Mouse (Mus musculus) MN1 (cell line): Measurements from ENCODE around the gene Peg12.
A peak's percentile ranks its signal among the peaks of the same experiment; 100 is the strongest.

Source experiments
- DNase-seq: peaks from one replicate; pipeline ENCODE4 v3.0.0-alpha.2; 2016; ENCODE audit warnings: low spot score

The Peg12 gene

DNA sequence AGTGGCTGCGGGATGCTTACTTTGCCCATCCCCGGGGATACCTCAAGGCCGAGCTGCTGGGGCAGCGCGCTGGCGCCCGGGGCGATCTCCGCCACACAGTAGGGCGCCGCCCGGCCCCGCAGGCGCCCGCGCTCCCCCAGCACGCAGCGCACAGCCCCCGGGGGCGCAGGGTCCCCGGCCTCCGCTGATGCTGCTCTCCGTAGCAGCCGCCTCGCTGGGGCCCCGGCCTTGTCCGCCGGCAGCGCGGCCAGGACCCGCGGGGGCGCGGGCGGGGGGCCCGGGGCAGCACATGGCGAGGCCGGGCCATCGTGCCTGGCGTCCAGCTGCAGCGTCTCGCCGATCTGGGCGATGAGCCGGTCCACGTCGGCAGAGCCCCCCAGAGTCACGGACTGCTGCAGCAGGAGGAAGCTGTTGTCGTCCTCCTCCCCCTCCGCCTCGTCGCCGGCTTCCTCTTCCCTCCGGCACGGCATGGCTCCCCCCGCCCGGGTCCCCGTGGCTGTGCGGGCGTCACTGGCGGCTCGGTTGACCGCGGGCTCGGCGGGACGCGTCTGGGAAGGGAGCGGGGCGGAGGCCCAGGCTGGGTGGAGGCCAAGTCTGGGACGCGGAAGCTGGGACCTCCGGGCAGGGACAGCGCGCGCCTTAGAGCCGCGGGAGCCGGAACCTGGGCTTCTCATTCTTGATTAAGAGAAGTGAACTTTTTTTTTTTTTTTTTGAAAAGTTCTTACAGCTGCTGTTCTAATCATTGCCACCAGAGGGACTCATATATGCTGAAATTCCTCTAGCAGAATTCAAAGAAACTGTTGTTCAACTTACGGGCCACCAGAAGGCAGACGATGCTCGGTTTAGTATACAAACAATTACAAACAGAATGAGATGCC, at the start of gene Peg12:
TSS of gene Peg12 (minus strand) at position 633 of the 878 bp plus-strand sequence.
- no peak for DNase-seq

DNA sequence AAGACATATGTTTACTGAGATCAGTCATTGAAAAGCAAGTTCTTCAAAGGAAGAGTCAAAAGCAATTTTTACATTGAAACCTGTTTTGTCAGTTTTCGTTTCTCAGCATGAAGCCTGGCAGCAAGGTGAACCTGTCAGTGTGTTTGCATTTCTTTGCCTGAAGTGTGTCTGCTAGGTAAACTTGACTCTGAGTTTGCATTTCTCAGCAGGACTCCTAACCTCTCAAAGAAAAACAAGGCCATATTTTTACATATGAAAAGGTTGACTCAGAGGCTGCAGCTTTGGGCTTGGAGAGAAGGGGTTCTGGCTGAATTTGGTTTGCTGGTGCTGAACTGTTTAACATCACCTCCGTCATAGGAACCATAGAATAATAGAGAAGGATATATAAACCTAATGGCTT, 21.8 kb upstream of the Peg12 start:
- DNase-seq = no peak

DNA sequence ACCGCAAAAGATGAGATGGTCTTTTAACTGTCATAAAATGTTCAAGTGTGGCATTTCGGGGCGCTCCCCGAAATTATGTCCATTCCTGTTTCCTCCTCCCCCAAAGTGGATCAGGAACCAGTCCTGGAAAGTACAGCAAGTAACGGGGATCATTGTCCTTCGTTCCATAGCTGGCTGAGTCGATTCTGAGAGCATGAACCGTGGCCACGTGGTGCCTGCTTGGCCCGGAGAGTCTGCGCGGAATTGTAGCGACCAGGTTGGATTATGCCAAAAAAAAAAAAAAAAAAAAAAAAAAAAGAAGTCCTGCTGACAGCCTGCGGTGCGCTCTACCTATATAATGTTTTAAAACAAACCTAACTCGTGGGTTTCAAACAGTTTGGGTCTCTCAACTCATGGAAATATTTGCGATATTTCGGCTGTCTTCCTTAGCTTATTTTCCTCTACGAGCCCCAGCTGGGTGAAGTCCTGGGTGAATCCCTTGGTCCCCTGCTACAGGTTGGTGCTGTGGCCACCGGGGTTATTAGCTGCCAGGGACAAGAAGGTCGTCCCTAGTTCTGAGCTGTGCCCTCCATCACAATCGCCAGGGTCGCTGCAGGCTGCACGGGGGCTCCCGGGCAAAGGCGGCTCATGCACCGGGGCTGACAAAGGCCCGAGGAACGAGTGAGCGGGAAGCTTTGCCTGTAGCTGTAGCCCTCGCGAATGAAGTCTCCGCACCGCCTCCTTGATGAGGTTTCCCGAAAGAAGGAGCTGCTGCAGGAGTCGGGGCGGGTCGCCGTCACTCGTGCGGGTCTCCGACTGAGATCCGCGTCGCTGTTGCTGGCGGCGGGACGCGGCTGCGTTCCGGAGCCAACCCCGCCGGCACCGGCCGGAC, 1.1 kb downstream of the Peg12 start:
- no peak for DNase-seq

DNA sequence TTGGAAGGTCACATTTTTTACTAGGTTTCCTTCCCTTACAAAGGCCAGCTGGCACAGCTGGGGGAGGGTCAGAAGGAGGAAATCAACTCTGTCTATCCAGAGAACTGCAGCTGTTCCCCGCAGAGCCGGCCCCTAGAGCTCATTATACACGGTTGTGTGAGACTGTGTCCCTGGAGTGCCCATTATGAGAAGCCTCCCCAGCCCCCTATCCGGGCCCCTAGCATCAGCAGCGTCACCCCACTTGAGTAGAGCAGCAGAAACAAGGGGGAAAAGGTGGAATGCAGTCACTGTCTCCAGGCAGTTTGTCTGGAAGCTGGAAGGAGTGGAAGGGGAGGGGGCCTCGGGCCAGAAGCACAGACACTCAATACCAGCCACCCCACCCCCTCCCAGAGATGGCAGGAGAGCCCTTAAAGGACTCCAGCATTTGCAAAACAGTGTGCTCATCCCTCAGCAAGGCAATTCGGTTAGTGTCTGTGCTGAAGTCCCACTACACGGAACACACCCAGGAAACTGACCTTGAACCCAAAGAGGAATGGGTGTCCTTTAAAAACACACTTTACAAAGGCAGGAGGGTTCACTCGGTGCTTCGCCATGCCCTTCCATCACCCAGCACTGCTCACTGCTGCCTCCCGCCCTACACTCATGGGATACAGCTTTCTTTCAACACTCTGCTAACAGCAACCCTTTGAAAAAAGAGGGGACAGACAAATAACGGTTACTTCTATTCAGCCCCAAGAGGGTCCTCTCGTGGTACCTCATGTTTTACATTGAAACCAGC, 1.9 kb downstream of the Peg12 start:
- no peak for DNase-seq

DNA sequence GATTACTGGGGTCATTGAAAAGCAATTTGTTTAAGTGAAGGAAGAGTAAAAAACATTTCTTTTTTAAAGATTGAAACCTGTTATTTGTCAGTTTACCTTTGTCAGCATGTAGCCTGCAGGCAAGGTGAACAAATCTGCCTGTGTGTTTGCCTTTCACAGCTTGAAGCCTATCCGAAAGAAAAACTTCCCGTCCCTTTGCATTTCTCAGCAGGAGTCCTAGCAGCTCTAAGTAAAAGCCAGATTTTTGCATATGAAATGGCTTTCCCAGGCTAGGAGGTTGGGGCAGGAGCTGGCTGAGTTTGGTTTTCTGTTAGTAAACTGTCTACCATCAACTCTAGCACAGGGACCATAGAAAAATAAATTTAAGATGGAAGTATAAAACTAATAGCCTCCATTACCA, 12.0 kb downstream of the Peg12 start:
- no peak for DNase-seq

DNA sequence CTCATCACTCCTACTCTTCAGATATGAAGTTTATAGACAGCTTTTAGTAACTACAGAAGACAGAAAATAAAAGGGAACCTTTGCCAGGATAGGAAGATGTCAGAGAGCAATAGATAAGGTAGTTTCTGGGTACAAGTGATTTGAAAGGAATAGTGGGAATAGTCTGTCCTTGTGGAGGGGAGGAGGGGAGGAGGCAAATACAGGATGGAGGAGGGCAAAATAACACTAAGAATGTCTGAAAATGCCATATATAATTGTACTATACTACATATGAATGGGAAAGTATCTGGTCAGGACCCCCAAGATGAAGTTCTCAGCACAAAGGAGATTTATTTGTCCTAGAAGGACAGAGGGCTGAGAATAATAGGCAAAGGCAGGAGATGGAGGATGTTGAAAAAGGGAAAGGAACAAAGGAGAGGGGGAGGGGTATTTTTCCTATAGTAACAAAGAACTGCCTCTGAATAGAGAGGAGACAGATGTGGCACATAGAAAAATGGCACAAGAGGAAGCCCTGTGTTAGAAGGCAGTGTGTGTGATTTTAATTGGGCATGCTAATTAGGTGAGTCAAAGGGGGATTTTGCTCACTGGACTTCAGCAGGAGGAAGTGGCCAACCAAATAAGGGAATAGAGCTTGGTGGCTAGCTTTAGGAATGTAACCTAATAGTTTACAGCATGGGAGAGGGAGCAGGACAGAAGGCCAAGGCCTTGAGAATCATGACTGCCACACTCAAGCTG, 18.7 kb downstream of the Peg12 start:
- DNase-seq = no peak

DNA sequence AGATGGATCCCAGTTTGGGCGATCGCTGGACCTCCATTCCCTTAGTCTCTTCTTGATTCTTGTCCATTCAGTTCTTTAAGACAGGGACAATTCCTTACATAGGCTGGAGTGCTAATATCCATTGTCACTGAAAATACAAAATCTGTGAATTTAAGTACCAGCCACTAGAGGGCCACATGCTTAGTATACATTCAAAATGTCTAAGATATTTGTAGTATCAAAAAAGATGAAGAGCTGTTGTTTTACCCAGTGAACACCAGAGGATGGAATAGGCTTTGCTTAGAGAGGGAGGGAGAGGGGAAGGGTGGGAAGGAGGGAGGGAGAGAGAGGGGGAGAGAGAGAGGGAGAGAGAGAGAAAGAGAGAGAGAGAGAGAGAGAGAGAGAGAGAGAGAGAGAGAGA, 27.9 kb downstream of the Peg12 start:
- peak; percentile 20 for DNase-seq

DNA sequence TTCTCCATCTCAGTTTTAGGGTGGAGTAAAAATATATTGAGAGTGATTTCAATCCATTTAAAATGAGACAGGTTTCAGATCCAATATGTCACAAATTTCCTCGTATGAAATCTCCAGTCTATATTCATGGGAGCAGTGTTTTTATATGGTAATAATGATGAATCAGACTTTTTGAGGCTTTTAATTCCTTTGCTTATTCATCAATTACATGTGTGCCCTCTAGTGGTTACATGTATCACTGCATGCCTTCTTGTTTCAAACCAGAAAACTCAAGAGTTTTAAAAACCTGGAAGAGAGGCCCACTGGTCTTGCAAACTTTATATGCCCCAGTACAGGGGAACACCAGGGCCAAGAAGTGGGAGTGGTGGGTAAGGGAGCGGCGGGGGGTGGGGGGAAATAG, 31.1 kb downstream of the Peg12 start:
- DNase-seq = peak; percentile 46

DNA sequence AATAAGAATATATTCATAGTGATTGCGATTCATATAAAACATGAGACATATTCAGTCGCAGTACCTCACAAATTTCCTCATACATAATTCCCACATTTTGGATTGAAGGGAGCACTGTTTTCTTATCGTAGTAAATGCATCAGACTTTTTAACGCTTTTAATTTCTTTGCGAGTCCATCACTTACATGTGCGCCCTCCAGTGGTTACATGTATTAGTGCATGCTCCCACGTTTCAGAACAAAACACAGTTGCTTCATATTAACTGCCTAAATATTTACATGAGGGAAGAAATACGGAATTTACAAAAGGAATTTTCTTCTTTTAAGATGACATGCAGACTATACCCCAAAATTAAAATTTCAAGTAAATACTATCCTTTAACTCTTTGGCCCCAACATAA, 36.0 kb downstream of the Peg12 start:
- DNase-seq = peak; percentile 55

DNA sequence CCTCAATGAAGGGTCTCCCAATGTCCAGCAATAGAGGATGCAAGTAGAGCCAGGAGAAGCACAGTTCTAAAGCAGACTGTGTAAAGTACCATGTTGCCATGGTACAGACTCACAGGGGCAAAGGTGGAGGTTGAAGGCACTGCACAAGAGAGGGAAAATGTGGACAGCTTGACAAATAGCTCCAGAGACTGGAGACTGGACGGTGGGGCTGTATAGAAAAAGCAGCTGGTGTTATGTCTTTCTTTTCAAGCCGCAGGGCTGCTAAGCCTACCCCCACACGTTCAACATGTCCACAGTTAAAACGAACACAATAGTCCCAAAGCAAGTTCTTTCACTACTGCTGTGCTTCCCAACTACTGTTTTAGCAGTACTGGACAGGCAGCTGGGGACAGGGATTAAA, 41.1 kb downstream of the Peg12 start:
- no peak for DNase-seq

DNA sequence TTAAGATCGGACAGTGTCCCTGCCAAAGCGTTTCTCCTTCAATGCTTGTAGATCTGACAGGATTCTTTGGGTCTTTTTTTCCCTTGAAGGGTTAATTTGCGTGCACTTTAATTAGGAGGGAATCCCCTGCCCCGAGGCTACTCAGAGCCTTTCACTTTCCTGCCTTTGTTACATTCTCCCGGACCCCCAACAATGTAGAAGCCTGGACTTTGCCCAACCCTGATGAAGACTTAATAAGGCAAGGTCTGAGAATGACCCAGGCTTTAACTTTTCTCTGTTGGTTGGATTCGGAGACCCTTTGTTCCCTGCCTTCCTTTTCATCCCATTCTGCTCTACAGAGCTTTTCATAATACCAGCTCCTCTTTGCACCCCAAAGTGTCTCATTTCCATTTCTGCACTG, 43.7 kb downstream of the Peg12 start:
- peak; percentile 21 for DNase-seq

DNA sequence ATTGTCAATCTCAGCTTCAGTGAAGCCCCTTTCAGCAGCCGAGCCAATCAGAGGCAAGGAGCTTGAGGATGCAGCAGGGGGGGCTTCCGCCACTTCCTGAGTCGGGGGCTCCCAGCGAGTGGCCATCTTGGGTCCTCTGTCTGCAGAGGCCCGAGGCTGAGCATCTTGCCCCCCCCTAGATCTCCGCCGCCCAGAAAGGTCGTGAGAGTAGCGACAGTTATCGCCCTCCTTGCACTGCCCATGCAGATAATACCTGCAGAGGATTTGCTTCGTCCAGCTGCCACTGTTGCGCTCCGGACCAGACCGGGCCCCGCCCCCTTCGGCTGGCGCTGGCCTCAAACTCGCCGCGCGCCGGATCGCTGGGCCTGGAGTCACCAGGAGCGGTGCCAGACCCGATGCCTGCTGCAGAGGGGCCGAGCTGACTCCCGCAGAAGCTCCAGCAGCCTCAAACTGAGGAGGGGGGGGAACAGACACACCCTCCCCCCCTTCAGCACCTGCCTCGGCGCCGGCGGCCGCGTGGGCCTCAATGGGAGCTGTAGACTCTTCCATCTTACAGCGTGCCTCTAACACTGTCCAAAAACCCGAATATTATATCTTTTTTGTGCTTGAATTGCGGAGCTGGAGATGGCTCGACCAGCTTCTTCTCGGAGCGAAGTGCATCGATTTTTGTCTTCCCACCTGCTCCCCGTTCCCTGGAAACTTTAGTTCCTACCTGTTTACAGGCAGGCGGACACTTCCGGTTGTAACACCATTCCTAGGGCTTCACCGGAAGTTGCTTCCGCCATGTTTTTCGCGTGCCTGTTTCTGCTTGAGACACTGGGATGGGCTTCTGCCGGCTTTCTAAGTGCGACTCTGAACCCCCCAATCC, 44.6 kb downstream of the Peg12 start, which contains the start of gene Mkrn3:
TSS of gene Mkrn3 (minus strand) at position 647 of the 868 bp plus-strand sequence.
- DNase-seq = peak; percentile 96

DNA sequence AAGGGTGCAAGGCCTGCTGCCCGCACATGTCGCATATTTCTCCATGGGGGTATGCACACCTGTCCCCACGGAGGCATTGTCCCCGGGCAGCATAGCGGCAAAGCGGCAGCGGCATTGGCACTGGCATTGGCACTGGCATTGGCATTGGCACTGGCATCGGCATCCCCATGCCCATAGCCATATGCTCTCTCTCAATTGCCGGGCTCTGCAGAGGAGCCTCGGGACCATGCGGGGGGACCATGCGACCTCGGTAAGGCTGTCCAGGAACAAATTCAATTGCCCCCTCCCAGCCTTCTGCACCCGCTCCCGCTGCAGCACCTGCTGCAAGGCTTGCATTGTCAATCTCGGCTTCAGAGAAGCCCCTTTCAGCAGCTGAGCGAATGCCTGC, 45.2 kb downstream of the Peg12 start:
- DNase-seq = no peak

DNA sequence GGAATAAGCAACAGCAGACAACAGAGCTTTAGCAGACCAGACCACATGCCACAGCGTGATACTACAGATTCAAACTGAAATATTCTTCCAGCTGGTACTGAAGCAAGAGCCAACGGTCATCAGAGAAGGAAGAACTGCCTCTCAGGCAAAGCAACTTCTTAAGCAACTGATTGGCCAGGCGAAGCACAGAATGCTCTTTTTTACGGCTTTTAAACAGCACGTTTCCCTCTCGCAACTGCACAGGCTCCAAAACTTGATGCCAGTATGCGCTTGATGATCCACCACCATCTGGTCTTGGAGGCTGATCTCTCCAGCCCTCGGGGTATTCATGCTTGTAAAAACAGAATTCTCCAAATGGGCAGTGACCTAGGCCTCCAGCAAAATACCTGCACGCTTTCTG, 46.0 kb downstream of the Peg12 start:
- peak; percentile 13 for DNase-seq

DNA sequence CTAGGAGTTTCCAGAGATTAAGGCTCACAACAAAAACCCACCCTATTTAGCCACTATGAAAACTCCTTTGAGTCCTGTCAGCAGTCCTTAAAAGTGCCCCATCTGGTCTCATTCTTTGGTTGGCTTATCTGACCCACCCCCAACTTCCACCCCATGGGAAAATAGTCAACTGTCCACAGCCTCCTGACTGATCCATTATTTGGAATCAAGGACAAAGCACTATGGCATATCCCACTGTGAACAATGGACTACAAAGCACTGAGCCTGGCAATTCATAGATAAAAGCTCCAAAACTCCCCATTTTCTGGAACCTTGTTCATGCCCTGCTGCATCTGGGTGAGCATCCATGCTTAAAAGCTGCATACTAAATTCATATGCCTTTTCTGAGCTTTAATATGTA, 48.1 kb downstream of the Peg12 start:
- no peak for DNase-seq

DNA sequence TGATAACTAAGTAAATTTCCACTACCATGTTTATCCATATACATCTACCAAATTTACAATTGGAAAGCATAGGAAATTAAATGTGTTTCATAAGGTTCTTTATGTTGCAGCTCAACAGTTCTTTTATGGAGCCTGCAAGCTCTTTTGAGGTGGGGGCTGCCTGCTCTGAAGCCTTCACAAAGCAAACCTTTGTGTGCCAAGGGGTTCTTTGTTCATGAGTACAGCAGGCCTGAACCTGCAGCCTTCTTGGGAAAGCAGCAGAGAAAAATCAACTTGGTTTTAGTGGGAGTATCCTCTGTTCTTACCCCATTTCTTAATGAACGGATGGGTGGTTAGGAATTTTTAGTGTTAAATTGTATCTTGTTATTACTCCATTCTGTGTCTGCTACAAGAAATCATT, 49.1 kb downstream of the Peg12 start:
- no peak for DNase-seq
